Mouse (Mus musculus): ENCODE data around the gene Phlda3.

Phlda3 gene

DNA sequence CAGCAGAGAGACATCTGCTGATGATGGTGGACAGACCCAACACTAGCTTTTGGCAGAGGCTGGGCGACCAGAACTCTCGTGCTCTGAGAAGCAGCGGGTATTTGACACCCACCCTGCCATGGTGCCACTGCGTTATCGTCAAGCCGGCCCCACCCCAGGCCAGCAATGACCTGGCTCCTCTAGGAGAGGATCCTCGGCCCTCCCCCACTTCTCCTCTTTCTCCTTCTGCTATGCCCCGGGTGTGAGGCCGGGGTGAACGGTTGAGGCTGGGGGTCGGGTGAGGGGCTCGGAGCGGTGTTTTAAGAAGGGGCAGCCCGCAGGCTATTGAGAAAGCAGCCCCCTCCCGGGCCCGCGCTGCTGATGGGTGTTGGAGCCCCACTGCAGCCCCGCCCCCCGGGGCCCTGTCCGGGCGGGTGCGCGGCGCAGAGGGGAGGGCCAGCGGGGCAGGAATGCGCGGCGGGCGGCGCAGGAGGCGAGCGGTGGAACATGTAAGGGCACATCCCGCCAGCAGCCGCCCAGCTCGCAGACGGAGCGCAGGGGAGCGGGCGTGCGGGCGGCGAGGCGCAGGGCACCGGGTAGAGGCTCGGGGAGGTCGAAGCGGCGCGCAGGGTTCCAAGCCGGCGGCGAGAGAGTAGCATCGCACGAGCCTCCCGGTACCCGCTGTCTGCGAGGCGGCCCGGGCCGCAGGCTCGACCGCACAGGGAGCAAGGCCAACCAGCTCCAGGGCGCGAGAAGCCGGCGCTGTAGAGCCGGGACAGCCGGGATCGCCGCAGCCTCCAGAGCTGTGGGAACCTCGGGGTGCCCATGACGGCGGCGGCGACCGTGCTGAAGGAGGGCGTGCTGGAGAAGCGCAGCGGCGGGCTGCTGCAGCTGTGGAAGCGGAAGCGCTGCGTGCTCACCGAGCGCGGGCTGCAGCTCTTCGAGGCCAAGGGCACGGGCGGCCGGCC is at the start of gene Phlda3:
Gene Phlda3, plus strand, starts transcription at position 475 of the 947 bp plus-strand sequence.
- DNase-seq (ENCODE audit: low read depth) = no peak

- no peak for DNase-seq (ENCODE audit: low read depth)
Observed at GRCm38 (mm10) chr1:135719486-135719885, 46.4 kb upstream of the Phlda3 start.

DNA sequence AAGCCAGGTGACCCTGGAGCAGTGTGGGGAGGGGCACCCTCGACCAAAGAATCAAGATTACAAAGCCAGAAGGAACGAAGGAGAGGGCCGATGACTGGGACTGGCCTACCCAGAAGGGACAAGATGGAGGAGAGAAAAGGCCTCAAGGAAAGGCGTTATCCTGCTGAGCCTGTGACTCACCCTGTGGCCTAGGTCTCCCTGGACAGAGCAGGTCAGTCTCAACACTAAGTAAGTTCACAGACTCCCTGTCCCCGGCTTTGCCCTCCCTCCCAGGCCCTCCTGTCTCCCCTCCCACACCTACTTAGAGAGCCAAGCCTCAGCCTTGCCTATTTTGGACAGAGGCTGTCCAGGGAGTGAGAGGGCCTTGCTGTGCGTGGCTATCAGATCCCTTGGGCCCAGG is 45.9 kb upstream of the Phlda3 start, which contains the start of gene Csrp1:
Gene Csrp1, plus strand, starts transcription at position 79 of the 400 bp plus-strand sequence.
- no peak for DNase-seq (ENCODE audit: low read depth)

DNA sequence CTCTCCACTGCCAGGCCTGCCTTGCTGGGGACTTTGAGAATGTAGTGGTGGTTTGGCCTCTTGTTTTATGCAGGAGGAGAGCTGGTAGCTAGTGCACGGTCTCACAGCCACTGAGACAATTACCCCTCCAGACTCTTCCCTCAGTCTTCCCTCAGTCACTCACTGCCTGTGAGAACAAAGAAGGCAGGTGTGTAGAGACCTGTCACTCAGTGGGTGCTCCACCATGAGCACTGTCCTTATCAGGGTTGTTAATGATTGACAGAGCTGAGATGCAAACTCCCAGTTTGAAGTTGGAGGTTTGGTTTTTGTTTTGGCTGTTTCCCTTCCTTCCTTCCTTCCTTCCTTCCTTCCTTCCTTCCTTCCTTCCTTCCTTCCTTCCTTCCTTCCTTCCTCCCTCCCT is 42.9 kb upstream of the Phlda3 start:
- DNase-seq (ENCODE audit: low read depth) = no peak

GRCm38 (mm10) chr1:135724134-135724533 is 41.8 kb upstream of the Phlda3 start:
- DNase-seq (ENCODE audit: low read depth) = no peak

DNA sequence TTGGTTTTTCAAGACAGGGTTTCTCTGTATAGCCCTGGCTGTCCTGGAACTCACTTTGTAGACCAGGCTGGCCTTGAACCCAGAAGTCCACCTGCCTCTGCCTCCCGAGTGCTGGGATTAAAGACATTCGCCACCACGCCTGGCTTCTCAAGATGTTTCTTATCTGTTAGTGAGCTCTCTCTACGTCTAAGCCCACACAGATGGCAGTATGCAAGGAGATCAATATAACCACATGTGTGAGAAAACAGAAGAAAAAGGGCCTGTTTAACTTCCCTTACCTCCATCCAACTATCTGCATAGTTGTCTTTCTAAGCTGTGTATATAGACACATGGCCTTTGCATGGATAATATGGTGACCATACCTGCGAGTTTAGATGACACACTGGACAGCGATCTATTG is 40.6 kb upstream of the Phlda3 start:
- DNase-seq (ENCODE audit: low read depth) = no peak

DNA sequence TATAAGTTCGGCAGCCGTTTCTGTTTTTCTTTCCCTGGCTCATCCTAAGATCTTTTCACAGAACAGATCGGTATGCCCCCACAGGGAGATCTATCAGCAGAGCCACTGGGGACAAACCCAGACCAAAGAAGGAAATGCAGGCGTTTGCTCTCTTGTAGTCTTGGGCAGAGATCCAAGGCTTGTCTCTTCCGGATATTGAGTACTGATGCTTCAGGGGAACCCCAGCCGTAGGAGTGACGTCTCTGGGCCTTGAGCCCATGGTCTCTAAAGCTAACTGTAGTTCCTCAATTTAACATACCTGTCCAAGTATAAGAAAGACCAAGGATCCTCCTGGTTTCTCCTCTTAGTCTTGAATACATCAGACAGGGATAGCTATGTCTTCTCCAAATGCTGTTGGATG is 40.0 kb upstream of the Phlda3 start:
- no peak for DNase-seq (ENCODE audit: low read depth)

GRCm38 (mm10) chr1:135728631-135729366 is 37.1 kb upstream of the Phlda3 start:
- DNase-seq (ENCODE audit: low read depth) = peak; percentile 87

GRCm38 (mm10) chr1:135729367-135729713 is 36.6 kb upstream of the Phlda3 start:
- no peak for DNase-seq (ENCODE audit: low read depth)

GRCm38 (mm10) chr1:135729821-135730220 is 36.1 kb upstream of the Phlda3 start:
- no peak for DNase-seq (ENCODE audit: low read depth)

GRCm38 (mm10) chr1:135730296-135730695 is 35.6 kb upstream of the Phlda3 start:
- DNase-seq (ENCODE audit: low read depth) = no peak

GRCm38 (mm10) chr1:135731393-135731792 is 34.5 kb upstream of the Phlda3 start:
- no peak for DNase-seq (ENCODE audit: low read depth)

DNA sequence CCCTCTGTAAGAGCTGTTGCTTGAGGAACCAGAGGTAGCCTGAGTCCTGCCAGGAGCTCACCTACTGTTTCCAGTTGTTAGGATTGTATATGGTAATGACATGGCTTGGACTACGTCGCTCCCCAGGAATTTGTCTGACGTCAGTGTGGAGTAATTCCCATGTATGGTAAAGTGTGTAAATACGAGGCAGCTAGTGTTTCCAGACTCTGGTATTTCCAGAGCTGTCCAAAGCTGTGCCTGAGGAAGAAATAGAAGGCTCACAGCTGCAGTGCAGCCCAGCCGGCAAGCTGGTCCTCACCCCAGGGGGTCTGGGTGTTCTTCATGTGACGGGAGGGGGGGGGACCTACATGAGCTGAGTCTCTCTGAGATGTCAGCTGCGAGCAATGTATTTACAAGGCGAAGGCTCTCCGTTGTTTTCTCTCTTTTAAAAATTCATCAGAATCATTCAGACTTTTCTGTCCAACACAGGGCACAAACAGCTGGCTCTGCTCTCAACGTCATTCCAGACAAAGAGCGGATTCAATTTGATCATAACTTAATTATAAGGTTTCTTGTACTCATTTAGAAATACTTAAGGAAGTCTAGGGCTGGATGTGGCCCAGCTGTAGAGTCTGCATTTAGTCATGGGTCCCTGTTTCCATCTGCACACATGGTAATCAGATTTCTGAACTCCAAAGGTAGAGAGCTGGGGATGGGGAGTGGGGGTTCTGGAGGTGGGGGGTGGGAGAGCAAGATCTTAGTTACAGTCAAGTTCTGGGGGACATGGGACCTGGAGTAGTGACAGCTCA is 33.8 kb upstream of the Phlda3 start:
- no peak for DNase-seq (ENCODE audit: low read depth)

DNA sequence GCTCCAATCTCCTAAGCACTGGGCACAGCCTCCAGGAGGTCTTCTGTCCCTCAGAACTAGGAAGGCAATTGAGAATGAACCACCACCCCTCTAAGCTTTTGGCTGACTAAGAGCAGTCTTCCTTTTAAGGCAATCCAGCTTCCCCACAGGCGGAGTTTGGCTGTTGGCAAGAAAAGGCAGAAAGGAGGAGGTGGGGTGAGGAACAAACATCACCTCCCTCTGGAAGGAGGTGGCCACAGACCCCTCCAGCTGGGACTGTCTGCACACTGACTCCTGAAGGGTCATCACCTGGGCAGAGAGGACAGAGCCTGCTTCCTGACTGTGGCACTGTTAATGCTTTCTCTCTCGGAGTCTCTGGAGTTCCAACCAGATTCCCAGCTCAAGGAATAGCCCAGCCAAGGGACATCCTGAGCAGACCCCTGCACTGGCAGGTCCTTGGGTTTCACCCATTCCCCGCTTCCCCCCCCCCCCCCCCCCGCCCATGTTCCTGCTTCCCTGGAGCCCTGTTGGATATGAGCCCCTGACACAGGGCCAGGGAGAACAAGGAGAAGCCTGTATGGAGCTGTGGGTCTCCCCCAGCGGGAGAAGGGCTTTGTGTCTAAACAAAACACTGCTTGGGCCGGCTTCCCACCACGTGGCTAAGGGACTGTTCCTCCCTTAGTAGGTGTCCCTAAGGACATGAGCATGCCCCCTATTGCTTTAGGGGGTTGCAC is 31.5 kb upstream of the Phlda3 start:
- DNase-seq (ENCODE audit: low read depth) = no peak

GRCm38 (mm10) chr1:135735460-135735859 is 30.5 kb upstream of the Phlda3 start:
- no peak for DNase-seq (ENCODE audit: low read depth)

GRCm38 (mm10) chr1:135744987-135745386 is 20.9 kb upstream of the Phlda3 start:
- no peak for DNase-seq (ENCODE audit: low read depth)

GRCm38 (mm10) chr1:135746248-135746647 is 19.7 kb upstream of the Phlda3 start:
- DNase-seq (ENCODE audit: low read depth) = no peak

DNA sequence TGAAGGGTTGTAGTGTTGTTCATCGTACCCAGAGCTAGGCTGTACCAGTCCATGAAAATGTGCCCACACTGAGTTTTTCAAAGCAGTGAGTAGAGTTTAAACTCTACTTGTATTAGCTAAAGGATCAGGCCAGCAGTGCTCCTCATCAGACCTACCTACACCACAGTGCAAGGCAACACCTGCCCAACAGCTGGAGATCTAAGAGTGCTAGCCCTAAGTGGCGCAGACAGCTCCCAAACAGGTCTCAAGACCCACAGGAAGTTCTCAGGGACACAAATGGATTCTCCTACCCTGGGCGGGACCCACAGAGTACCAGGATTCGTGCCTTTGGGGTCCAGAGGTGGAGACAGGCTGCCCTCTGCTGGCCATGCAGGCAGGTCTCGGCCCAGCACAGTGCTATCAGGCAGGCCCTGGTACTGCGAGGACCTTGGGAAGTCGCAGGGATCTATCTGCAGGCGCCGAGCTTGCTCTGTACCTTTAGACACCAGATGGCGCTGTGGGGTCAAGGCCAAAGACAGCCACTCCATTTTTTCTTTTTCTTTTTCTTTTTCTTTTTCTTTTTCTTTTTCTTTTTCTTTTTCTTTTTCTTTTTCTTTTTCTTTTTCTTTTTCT is 13.1 kb upstream of the Phlda3 start:
- DNase-seq (ENCODE audit: low read depth) = peak; percentile 89

DNA sequence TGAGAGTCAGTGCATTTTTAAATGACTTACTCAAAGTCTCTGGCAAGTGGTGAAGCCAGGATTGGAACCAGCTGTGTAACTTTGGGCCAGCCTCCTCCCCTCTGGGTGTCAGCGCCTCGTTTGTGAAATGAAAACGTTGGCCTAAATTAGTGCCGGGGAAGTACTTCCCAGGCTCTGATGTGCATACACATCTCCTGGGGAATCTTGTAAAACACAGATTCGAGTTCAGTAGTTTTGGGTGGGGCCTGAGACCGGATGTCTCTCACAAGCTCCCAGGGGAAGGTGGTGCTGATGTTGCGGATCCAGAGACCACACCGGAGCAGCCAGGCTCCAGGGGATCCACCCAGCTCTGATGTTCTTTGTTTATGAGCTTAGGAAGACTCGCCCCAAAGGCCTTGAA is 10.6 kb upstream of the Phlda3 start:
- DNase-seq (ENCODE audit: low read depth) = no peak

DNA sequence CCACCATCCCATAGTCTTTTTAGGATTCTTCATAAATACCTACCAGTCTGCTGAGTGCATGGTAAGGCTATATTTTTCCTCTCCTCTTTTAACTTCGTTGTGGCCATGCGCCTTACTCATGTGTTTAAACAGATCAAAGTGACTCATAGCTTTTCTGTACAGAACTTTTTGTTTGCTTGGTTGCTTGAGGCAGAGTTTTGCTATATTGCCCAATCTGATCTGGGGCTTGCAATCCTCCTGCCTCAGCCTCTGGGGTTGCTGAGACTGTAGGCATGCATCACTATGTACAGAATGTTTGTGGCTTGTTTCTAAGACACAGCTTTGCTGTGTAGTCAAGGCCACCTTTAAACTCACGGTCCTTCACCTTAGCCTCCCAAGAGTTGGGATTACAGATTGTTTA is 10.0 kb upstream of the Phlda3 start:
- DNase-seq (ENCODE audit: low read depth) = no peak

DNA sequence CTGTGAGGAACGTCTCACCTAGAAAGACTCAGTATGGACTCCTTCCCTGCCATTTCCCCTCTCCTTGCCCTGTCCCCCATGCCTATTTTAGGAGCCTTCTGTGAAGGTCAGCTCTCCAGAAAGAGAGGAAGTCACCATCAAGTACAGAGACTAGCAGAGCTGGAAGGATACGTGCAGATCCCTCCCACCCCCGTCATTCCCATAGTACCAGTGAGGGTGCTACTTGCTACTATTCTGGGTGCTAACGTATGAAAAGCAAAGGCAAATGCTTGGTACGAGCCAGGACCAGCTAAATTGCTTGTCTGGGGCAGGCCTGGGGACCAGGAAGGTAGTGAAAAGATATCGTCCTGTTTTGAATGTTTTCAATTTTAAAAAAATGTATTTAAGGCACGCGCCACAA is 8.6 kb upstream of the Phlda3 start:
- no peak for DNase-seq (ENCODE audit: low read depth)
